ENCODE assay signal across 23 mouse cellular contexts in genomic region chr5:8326671-8327070, GRCm38 (mm10). TPM values are rescaled to one million over a fixed set of nuclear protein-coding genes. Genes with fewer than 3 reads are reported as not detected.
DNase-seq lines count a peak whose midpoint lies in the region; ATAC-seq and TF ChIP-seq lines count a peak whose summit lies in the region.
"Had no signal": no experiment of that assay in that cellular context is flagged by ENCODE, and none has a peak within 500 bp of the region (broad histone marks: within the 10 kb centered on the region; RNA-seq: fewer than 3 reads in every experiment).

No protein-coding gene starts in this region.

- H3K4me2 ChIP-seq in kidney, embryonic 15.5 days = no peak overlapping the region
- no peak overlapping the region for H3K4me2 ChIP-seq in kidney, postnatal 0 days (ENCODE audit: low read length)
- H3K4me2 ChIP-seq: embryonic facial prominence, embryonic 12.5 days; forebrain, embryonic 13.5 days; forebrain, embryonic 15.5 days had no signal

- no peaks in the 10 kb centered on the region for H3K36me3 ChIP-seq in kidney, adult 2 months (ENCODE audit: control insufficient read depth, insufficient read depth, low read length)
- no peaks in the 10 kb centered on the region for H3K36me3 ChIP-seq in kidney, embryonic 15.5 days
- H3K36me3 ChIP-seq in kidney, postnatal 0 days (ENCODE audit: insufficient read depth, low read length) = no peaks in the 10 kb centered on the region
- H3K36me3 ChIP-seq: embryonic facial prominence, embryonic 10.5 days; embryonic facial prominence, embryonic 12.5 days; G1E had no signal

- H3K9me3 ChIP-seq in kidney, embryonic 15.5 days (replicated peaks) = no peaks in the 10 kb centered on the region
- H3K9me3 ChIP-seq in kidney, postnatal 0 days (replicated peaks; ENCODE audit: low read length) = no peaks in the 10 kb centered on the region
- H3K9me3 ChIP-seq: embryonic facial prominence, embryonic 10.5 days; embryonic facial prominence, embryonic 12.5 days; forebrain, embryonic 13.5 days; forebrain, embryonic 15.5 days; G1E had no signal

- no peak overlapping the region for H3K4me3 ChIP-seq in kidney, adult 2 months (ENCODE audit: insufficient read depth, low read depth, low read length)
- H3K4me3 ChIP-seq in kidney, embryonic 15.5 days (replicated peaks) = no peak overlapping the region
- H3K4me3 ChIP-seq in kidney, postnatal 0 days (replicated peaks; ENCODE audit: low read depth, low read length) = no peak overlapping the region
- H3K4me3 ChIP-seq: embryonic facial prominence, embryonic 10.5 days; embryonic facial prominence, embryonic 12.5 days; forebrain, embryonic 13.5 days; forebrain, embryonic 15.5 days had no signal

- ATAC-seq in kidney, embryonic 15.5 days (replicated peaks; ENCODE audit: low FRiP score) = peak; percentile 58; the same call in 1 of the 2 replicates
- no peak for ATAC-seq in kidney, postnatal 0 days (replicated peaks; ENCODE audit: low FRiP score, low read depth)
- ATAC-seq: CD4-positive, CD25-positive, alpha-beta regulatory T cell, adult 4 months; forebrain, embryonic 13.5 days; forebrain, embryonic 15.5 days had no signal

- H3K27ac ChIP-seq in kidney, adult 2 months (ENCODE audit: insufficient read depth, low read depth, low read length) = no peak overlapping the region
- H3K27ac ChIP-seq in kidney, embryonic 15.5 days = no peak overlapping the region
- no peak overlapping the region for H3K27ac ChIP-seq in kidney, postnatal 0 days
- H3K27ac ChIP-seq: embryonic facial prominence, embryonic 10.5 days; embryonic facial prominence, embryonic 12.5 days; forebrain, embryonic 13.5 days; forebrain, embryonic 15.5 days had no signal

- TF ChIP-seq CTCF in kidney, adult 2 months (conservative IDR thresholded peaks at IDR 0.05; ENCODE audit: insufficient read depth, insufficient read length, low read depth, low read length) = no peak
- TF ChIP-seq CTCF in kidney, postnatal 0 days (IDR thresholded peaks at IDR 0.05; ENCODE audit: low read depth) = no peak

- no peaks in the 10 kb centered on the region for H3K4me1 ChIP-seq in kidney, adult 2 months (ENCODE audit: control insufficient read depth, insufficient read depth, low read length)
- H3K4me1 ChIP-seq in kidney, embryonic 15.5 days = peaks cover 3% of the 10 kb centered on the region; the same call in 1 of the 2 replicates
- H3K4me1 ChIP-seq in kidney, postnatal 0 days (replicated peaks; ENCODE audit: insufficient read depth, low read length) = no peaks in the 10 kb centered on the region
- H3K4me1 ChIP-seq: embryonic facial prominence, embryonic 10.5 days; embryonic facial prominence, embryonic 12.5 days; forebrain, embryonic 13.5 days; forebrain, embryonic 15.5 days had no signal

- WGBS in kidney, adult 2 months = 66% methylated on average over 5 of the region's 5 CpGs
- 69% methylated on average over 5 of the region's 5 CpGs for WGBS in kidney, embryonic 15.5 days
- WGBS in kidney, postnatal 0 days = 66% methylated on average over 5 of the region's 5 CpGs

- H3K27me3 ChIP-seq in kidney, adult 2 months (replicated peaks; ENCODE audit: control insufficient read depth, insufficient read depth, low read length) = no peaks in the 10 kb centered on the region
- H3K27me3 ChIP-seq in kidney, embryonic 15.5 days = no peaks in the 10 kb centered on the region
- H3K27me3 ChIP-seq in kidney, postnatal 0 days (ENCODE audit: insufficient read depth, low read length) = no peaks in the 10 kb centered on the region
- H3K27me3 ChIP-seq: CH12.LX; embryonic facial prominence, embryonic 12.5 days; forebrain, embryonic 13.5 days; forebrain, embryonic 15.5 days had no signal

- peak; percentile 38 for DNase-seq in kidney, adult 2 months
- no peak for DNase-seq in kidney, postnatal 4 days
- no peak for DNase-seq in kidney, adult 18-20 months
- DNase-seq in kidney, postnatal 0 days (ENCODE audit: low spot score) = peak; percentile 76
- no peak for DNase-seq in kidney, postnatal 25 days
- DNase-seq in Muller cell, postnatal 12 days (ENCODE audit: inconsistent ontology term) = peak; percentile 59
- DNase-seq: adrenal gland, adult 2 months; adrenal gland, postnatal 10 days; adrenal gland, postnatal 25 days; B cell, adult 2 months; cerebellum, adult 11 months; cerebellum, adult 18-20 months; cerebellum, adult 8-10 months; cerebellum, adult 9-11 months; cerebellum, postnatal 25 days had no signal

- no peak for TF ChIP-seq POLR2A in kidney, adult 2 months (IDR thresholded peaks at IDR 0.05; ENCODE audit: low read depth, low read length)

- no peak overlapping the region for H3K9ac ChIP-seq in kidney, embryonic 15.5 days
- H3K9ac ChIP-seq in kidney, postnatal 0 days (ENCODE audit: low read depth, low read length) = no peak overlapping the region
- H3K9ac ChIP-seq: embryonic facial prominence, embryonic 12.5 days; forebrain, embryonic 13.5 days; forebrain, embryonic 15.5 days had no signal

RNA-seq across cellular contexts. Expression of gene Adam22, which starts 41.3 kb away (rescaled TPM):
- polyA plus RNA-seq in kidney, adult 2 months (2012; rRNA removed) = 1.3 and 1.5 TPM in 2 replicates
- polyA plus RNA-seq in kidney, embryonic 15.5 days (2015; fragmentation: Nextera tagmentation; extraction: Ambion mirVana) = 8.2 and 8.5 TPM in 2 replicates
- 7.4 and 7.7 TPM in 2 replicates for polyA plus RNA-seq in kidney, postnatal 0 days (2015; fragmentation: Nextera tagmentation; extraction: Ambion mirVana)
- polyA plus RNA-seq: G1E had no signal

Comparison
In these comparisons a context has a peak if more than half of its experiments do, and no peak if none do; other contexts are left out.
1. DNase-seq: peak in kidney, adult 2 months (single experiment), kidney, postnatal 0 days (single experiment) and Muller cell, postnatal 12 days (single experiment); none in kidney, postnatal 4 days (0 of 2), kidney, adult 18-20 months (single experiment) and kidney, postnatal 25 days (0 of 2).